ENCODE assay signal across 23 mouse cellular contexts in genomic region chr2:179746491-179746890, GRCm38 (mm10).
"Had no signal": no experiment of that assay in that cellular context is flagged by ENCODE, and none has a peak within 500 bp of the region (broad histone marks: within the 10 kb centered on the region; RNA-seq: fewer than 3 reads in every experiment).

No protein-coding gene starts in this region.

- H3K27ac ChIP-seq: heart, adult 2 months; heart, embryonic 13.5 days; heart, embryonic 15.5 days; hindbrain, embryonic 13.5 days; hindbrain, embryonic 15.5 days; hindbrain, postnatal 0 days; layer of hippocampus, adult 2 months; left cerebral cortex, adult 2 months; limb, embryonic 13.5 days had no signal

- DNase-seq: gastrocnemius, postnatal 14 days; gastrocnemius, postnatal 36 days; heart, adult 11 months; heart, adult 2 months; heart, postnatal 14 days; heart, postnatal 36 days; kidney, adult 11 months; kidney, adult 2 months; kidney, postnatal 10 days; kidney, postnatal 25 days; kidney, postnatal 4 days; liver had no signal

- H3K4me2 ChIP-seq: heart, embryonic 11.5 days; heart, embryonic 13.5 days; heart, embryonic 15.5 days; hindbrain, embryonic 13.5 days; hindbrain, embryonic 15.5 days; limb, embryonic 13.5 days; liver, embryonic 11.5 days had no signal

- H3K9me3 ChIP-seq: heart, embryonic 13.5 days; heart, embryonic 15.5 days; hindbrain, embryonic 13.5 days; hindbrain, embryonic 15.5 days; limb, embryonic 13.5 days had no signal

- H3K27me3 ChIP-seq: heart, embryonic 13.5 days; heart, embryonic 15.5 days; hindbrain, embryonic 15.5 days had no signal

- H3K4me3 ChIP-seq: heart, adult 2 months; heart, embryonic 13.5 days; heart, embryonic 15.5 days; hindbrain, embryonic 13.5 days; hindbrain, embryonic 15.5 days; layer of hippocampus, adult 2 months; left cerebral cortex, adult 2 months; limb, embryonic 13.5 days had no signal

- H3K36me3 ChIP-seq: heart, embryonic 13.5 days; heart, embryonic 15.5 days; hindbrain, embryonic 13.5 days; hindbrain, embryonic 15.5 days; limb, embryonic 13.5 days had no signal

- H3K9ac ChIP-seq: heart, embryonic 13.5 days; heart, embryonic 15.5 days; hindbrain, embryonic 13.5 days; hindbrain, embryonic 15.5 days; limb, embryonic 13.5 days had no signal

- ATAC-seq: hindbrain, postnatal 0 days; intestine, embryonic 16.5 days had no signal

- H3K4me1 ChIP-seq: limb, embryonic 13.5 days had no signal
